Mouse (Mus musculus) megakaryocyte progenitor cell, adult 5-6 weeks (primary cell): ENCODE data around the gene Dnah14. TPM values are rescaled to one million over a fixed set of nuclear protein-coding genes. Genes with fewer than 3 reads are reported as not detected.

ENCODE experiments used
- ATAC-seq: replicated peaks from 2 replicates; pipeline ENCODE4 v1.8.0; 2016; ENCODE audit warnings: mild to moderate bottlenecking, moderate TSS enrichment, inconsistent platforms; ENCODE audit not compliant: poor library complexity
- total RNA-seq, 2 experiments: library from RNA; stranded (forward) in 1 of 2; stranded (reverse) in 1 of 2; fragments of 157-497, 149-512 nt in 1 of 2; fragments of 200-1000 nt in 1 of 2; gene quantifications; 2 replicates each; pipeline versions ENCODE4 v1.2.3 to v1.2.4; 2015 to 2017

Gene Dnah14
- total RNA-seq, 2 experiments from 2014 or later: 1.7 TPM; not detected in 1

GRCm38 (mm10) chr1:181850441-181850840, 274.1 kb downstream of the Dnah14 start:
- ATAC-seq: no peak

DNA sequence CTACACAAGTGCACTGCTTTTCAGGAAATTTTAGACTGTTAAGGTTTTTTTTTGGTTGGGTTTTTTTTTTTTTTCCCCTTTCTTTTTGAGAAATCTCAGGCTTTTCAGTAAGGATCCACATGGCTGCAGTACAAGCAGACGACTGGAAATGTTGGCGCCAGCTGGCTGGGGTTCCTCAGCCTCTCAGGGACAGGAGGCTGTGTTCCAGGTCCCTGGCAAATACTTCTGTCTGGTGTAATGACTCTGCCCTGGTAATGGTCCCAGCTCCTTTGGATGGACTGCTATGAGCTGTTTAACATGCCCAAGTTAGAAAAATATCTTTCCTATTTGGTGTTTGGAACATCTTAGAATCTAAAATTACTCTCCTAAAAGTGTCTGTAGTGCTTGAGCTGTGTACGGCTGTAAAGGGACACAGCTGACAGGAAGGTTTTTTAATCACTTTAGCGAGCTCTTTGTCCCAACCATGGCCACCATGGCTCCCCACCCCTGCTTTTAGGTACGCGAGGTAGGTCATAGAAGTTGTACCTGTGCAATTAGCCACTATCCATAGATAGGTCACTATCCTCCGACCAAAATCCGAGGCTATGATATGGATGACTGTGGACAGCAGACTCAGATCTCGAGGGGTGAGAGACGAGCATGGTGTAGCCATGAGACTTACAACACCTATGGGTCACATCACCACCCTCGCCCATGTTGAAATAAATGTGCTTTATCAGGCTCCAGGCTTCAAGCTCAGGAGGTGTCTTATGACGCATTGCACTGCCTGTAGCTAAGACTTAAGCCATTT, 275.4 kb downstream of the Dnah14 start:
- peak; percentile 13 for ATAC-seq

DNA sequence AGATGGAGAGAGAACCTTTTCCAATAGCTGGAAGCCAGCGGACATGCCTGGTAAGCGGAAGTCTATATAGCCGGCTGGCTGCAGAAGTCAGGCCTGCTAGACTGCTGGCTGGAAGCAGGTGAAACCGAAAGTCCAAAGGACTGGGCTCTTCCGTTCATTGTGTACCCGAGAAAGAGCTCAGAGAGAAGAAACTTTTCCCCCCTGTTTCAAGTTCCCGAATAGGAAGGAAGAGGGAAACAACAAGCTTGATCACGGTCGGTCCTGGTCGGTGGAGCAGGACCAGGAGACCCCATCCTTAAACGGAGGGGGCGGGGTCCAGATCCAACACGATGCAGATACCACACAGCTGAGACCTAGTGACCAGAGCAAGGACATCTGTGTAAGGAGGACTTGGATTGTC, 276.1 kb downstream of the Dnah14 start:
- ATAC-seq: peak; percentile 64

GRCm38 (mm10) chr1:181853081-181853736, 276.9 kb downstream of the Dnah14 start:
- ATAC-seq: peak; percentile 78

DNA sequence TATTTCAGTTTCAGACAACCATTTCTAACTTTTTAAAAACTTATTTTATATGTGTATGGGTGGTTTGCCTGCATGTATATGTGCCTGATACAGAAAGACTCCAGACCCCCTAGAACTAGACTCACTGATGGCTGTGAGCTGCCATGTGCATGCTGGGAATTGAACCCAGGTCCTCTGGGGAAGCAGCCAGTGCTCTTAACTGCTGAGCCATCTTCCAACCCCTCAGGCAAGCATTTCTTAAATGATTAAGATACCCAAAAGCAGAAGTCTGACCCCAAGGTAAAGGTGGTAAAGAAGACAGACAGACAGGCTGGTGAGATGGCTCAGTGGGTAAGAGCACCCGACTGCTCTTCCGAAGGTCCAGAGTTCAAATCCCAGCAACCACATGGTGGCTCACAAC, 278.5 kb downstream of the Dnah14 start:
- ATAC-seq: no peak

DNA sequence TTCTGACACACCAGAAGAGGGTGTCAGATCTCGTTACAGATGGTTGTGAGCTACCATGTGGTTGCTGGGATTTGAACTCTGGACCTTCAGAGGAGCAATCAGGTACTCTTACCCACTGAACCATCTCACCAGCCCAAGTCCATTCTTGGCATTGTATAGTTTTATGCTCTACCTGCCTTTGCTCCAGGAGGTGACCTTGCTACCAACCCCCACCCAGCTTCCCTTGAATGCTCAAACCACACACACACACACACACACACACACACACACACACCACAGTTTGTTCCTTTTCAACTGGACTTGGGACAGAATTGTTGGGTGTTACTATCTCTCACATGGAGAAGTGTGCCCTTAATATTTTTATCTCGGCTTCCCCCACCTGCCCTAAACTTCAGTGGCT, 280.0 kb downstream of the Dnah14 start:
- ATAC-seq: no peak

- ATAC-seq: peak; percentile 88
Measured at GRCm38 (mm10) chr1:181860659-181861058, 284.3 kb downstream of the Dnah14 start.

DNA sequence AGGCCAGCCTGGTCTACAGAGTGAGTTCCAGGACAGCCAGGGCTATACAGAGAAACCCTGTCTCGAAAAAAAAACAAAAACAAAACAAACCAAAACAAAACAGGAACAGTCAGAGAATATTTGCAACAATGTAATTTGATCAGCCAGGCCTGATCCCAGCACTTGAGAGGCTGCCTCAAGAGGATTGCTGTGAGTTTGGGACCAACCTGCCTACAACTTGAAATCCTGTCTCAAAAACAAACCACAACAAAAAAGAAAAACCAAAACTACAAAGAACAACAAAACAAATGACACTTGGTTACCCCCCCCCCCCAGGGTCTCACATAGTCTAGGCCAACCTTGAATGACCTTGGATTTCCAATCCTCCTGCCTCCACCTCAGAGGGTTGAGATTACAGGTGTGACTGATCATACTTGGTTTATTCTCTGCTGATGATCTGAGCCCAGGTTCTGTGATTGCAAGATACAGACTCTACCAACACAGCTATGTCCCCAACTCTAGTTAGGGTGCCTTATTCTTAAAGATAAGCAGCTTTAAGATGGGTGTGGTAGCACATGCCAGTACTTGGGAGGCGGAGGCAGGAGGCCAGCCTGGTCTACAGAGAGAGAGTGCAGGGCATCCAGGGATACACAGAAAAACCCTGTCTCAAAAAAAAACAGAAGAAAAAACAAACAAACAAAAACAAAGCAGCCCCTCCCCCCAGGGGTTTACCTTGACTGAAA, 285.0 kb downstream of the Dnah14 start:
- peak; percentile 56 for ATAC-seq

DNA sequence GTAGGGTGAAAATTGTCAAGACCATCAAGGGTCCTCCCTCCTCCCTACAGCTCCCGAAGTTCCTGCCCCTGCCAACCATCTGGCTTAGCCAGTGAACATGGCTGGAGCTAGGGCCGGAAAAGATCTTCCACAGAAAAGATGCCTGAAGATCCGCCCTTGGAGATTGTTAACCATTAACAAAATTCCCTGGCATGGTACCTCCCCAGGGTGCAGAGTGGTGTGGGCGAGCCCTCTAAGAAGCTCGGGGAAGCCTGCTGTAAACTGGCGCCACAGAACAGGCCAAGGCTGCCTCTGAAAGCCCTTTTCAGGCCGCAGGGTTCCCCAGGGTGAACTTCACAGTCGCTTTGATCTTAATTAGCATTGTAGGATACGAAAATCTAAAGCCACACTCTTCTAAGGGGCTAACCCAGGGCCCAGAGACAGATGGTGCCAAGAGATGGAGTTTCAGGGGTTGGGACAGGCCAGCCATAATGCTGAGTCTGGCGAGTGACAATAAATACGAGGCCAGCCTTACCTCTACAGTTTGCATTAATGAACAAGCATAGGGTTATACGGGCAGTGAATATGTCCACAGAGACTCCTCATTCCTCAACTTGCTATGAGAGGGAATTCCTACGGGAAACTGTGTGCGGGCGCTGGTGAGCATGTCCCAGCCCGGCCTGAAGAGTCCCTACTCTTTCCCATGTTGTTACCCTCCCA, 286.5 kb downstream of the Dnah14 start:
- ATAC-seq: no peak

DNA sequence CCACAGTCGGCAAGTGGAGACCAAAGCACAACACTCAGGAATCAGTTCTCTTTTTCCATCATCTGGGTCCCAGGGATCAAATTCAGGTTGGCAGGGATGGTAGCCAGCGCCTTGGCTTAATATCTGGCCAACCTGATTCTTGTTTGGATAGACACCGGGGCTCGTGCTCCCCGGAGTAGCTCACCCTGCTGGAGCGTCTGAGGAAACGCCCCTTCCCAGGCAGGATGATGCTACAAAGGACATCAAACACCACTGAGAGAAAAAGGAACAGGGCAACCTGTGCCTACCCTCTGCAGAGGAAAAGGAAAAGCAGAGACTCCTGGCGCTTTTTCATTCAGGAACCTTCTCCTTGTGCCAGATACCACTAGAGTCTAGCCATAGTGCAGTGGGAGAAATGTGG, 287.1 kb downstream of the Dnah14 start:
- no peak for ATAC-seq

Other genes with a start within 250 kb of the Dnah14 start
- not detected in 2 replicates for gene Cnih3, start 223.9 kb upstream of the Dnah14 start, total RNA-seq (2015)
- gene Cnih3, start 223.9 kb upstream of the Dnah14 start, total RNA-seq (2017): not detected in 2 replicates
- gene Ccdc121, start 65.1 kb upstream of the Dnah14 start, total RNA-seq (2015): not detected in 2 replicates
- not detected in 2 replicates for gene Ccdc121, start 65.1 kb upstream of the Dnah14 start, total RNA-seq (2017)